Mouse (Mus musculus) Muller cell, postnatal 12 days (primary cell): ENCODE results near the gene Gpbar1.
"Not testable (repeated sequence)": the region's sequence is repeated elsewhere in the genome, so short reads cannot be mapped to it uniquely, and the experiment has no call there.

Experiments
- DNase-seq: peaks from one replicate; pipeline ENCODE4 v3.0.0-alpha.2; 2015; ENCODE audit errors: inconsistent ontology term

Gene Gpbar1

GRCm38 (mm10) chr1:74321396-74321795, 43.0 kb downstream of the Gpbar1 start:
- DNase-seq: no peak

DNA sequence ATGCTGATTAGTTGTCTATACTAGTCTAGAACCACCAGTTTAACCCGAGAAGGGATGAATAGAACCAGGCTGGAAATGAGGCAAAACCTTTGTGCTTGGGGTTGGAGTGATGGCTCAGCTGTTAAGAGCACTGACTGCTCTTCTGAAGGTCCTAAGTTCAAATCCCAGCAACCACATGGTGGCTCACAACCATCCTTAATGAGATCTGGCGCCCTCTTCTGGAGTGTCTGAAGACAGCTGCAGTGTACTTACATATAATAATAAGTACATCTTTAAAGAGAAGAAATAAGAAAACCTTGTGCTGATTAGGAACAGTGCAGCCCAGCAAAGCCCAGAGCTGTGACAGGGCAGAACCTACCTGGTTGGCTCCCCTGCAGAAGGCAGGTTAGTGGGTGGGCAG, 48.6 kb downstream of the Gpbar1 start:
- DNase-seq: not testable (repeated sequence)
